Mouse (Mus musculus) intestine, postnatal 0 days (tissue): ENCODE measurements at regions not wholly inside any gene's neighbourhood (a gene's known extent, or its start where the extent isn't known, plus 50 kb on each side); places are given as distances from the start of the nearest gene placed in this dataset.

ENCODE experiments used
- ATAC-seq: fragments of 200-750 bp; cut with Nextera tagmentation; 2 replicates; pipeline ENCODE4 v1.8.0; 2017; ENCODE audit warnings: mild to moderate bottlenecking, moderate TSS enrichment, moderate library complexity
- H3K27ac ChIP-seq: fragments of 300-500 bp; sonication (generic); 2 replicates; pipeline ENCODE4 v1.5.1; 2014; ENCODE audit warnings: mild to moderate bottlenecking, low read depth, low read length, moderate library complexity
- H3K27me3 ChIP-seq: fragments of 300-500 bp; sonication (generic); replicated peaks from 2 replicates; pipeline ENCODE4 v1.6.1; 2014; ENCODE audit warnings: low read length, mixed read lengths; ENCODE audit not compliant: control insufficient read depth, insufficient read depth
- H3K36me3 ChIP-seq: fragments of 300-500 bp; sonication (generic); 2 replicates; pipeline ENCODE4 v1.6.1; 2014; ENCODE audit warnings: mild to moderate bottlenecking, moderate library complexity; ENCODE audit not compliant: control insufficient read depth, insufficient read depth
- H3K4me1 ChIP-seq: fragments of 300-500 bp; sonication (generic); replicated peaks from 2 replicates; pipeline ENCODE4 v1.6.1; 2014; ENCODE audit warnings: antibody characterized with exemption, low read length, mixed read lengths; ENCODE audit not compliant: control insufficient read depth, insufficient read depth
- H3K4me2 ChIP-seq: fragments of 300-500 bp; sonication (generic); replicated peaks from 2 replicates; pipeline ENCODE4 v1.6.1; 2014; ENCODE audit warnings: low read depth, mild to moderate bottlenecking, moderate library complexity
- H3K4me3 ChIP-seq: fragments of 300-500 bp; sonication (generic); 2 replicates; pipeline ENCODE4 v1.5.1; 2014; ENCODE audit warnings: low read depth, low read length
- H3K9ac ChIP-seq: fragments of 300-500 bp; sonication (generic); 2 replicates; pipeline ENCODE4 v1.6.1; 2014; ENCODE audit warnings: mild to moderate bottlenecking, low read depth, low read length
- H3K9me3 ChIP-seq: fragments of 300-500 bp; sonication (generic); 2 replicates; pipeline ENCODE4 v1.6.1; 2016; ENCODE audit warnings: mixed run types; ENCODE audit not compliant: control insufficient read depth
- CTCF ChIP-seq: sonication (generic); IDR thresholded peaks from 2 replicates; pipeline ENCODE4 v1.5.1; 2016; ENCODE audit warnings: low read depth, mild to moderate bottlenecking, control low read depth, antibody characterized with exemption, moderate library complexity
- WGBS: fragments of 180-500 bp; shearing (Covaris S2); extraction: QIAGEN DNeasy Blood & Tissue Kit; methylation state at CpG from one replicate; pipeline ENCODE4 v1.1.7; 2014; 5-methylcytosine and 5-hydroxymethylcytosine counted together

- WGBS = 100% methylated on average over 1 of the region's 1 CpGs
These were observed 145.2 kb upstream of the Acsl4 start for GRCm38 (mm10) chrX:142535540-142535939.

DNA sequence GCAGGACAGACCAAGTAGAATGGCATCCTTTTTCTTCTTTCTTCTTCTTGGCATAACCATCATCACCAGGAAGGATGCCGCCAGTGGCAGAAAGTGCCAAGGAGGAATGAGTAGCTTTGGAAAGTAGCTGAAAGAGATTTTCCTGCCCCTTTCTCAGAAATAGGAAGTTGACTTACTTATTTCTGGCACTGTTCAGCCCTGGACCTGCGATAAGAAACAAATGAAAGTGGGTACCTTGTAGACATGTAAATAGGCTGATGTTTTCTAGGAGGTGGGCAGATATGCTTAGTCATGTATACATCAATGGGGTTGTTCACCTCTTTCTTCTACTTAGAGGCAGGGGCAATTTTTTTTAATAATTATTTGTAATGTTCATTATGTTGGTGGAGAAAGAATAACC, 145.3 kb upstream of the Tmem164 start:
- no peak overlapping the region for H3K4me3 ChIP-seq
- no peak overlapping the region for H3K9ac ChIP-seq
- TF ChIP-seq CTCF = no peak

More at GRCm38 (mm10) chrX:142535540-142535939, 145.2 kb upstream of the Acsl4 start:
- no peaks in the 10 kb centered on the region for H3K4me1 ChIP-seq
- no peak overlapping the region for H3K4me3 ChIP-seq
- H3K4me2 ChIP-seq = no peak overlapping the region
- no peak overlapping the region for H3K27ac ChIP-seq
- no peaks in the 10 kb centered on the region for H3K27me3 ChIP-seq
- H3K36me3 ChIP-seq = no peaks in the 10 kb centered on the region
- no peak for TF ChIP-seq CTCF
- no peak overlapping the region for H3K9ac ChIP-seq
- no peak for ATAC-seq
- H3K9me3 ChIP-seq = no peaks in the 10 kb centered on the region

GRCm38 (mm10) chrX:142537259-142537963, 143.8 kb upstream of the Tmem164 start:
- Histone ChIP-seq H3K9ac (no peak overlapping the region), H3K36me3 (no peaks in the 10 kb centered on the region), H3K4me2 (no peak overlapping the region), H3K4me3 (no peak overlapping the region), H3K27me3 (no peaks in the 10 kb centered on the region), H3K4me1 (no peaks in the 10 kb centered on the region), H3K9me3 (no peaks in the 10 kb centered on the region), H3K27ac (no peak overlapping the region)
- no peak for ATAC-seq
- 85% methylated on average over 5 of the region's 5 CpGs for WGBS
- TF ChIP-seq CTCF = no peak

More for the DNA sequence above, 145.3 kb upstream of the Tmem164 start:
- no peak for ATAC-seq
- no peak overlapping the region for H3K27ac ChIP-seq
- no peaks in the 10 kb centered on the region for H3K4me1 ChIP-seq
- no peaks in the 10 kb centered on the region for H3K36me3 ChIP-seq
- H3K4me2 ChIP-seq = no peak overlapping the region
- 85% methylated on average over 2 of the region's 2 CpGs for WGBS
- H3K9me3 ChIP-seq = no peaks in the 10 kb centered on the region
- no peaks in the 10 kb centered on the region for H3K27me3 ChIP-seq

DNA sequence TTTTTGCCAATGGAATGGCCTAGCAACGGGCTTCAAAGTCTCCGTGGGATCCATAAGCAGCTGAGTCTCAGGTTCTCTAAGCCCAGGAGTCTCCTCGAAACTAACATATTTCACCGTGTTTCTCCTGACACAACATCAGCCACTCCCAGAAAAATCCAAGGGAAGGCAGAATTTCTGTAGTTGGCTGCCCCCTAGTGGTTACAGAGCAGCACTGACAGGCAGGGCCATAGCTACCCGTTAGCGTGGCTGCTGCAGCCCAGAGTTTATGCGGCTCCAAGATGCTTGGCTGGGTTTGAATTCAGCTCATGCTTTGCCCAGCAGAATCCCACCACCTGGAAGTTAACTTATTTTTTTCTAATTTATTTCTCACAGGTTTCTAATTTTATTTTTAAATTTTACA, 140.9 kb upstream of the Tmem164 start:
- H3K27me3 ChIP-seq = no peaks in the 10 kb centered on the region
- no peak overlapping the region for H3K9ac ChIP-seq
- no peaks in the 10 kb centered on the region for H3K36me3 ChIP-seq
- no peaks in the 10 kb centered on the region for H3K9me3 ChIP-seq
- H3K4me1 ChIP-seq = no peaks in the 10 kb centered on the region
- H3K4me3 ChIP-seq = no peak overlapping the region
- peak overlapping the region; percentile 35; the same call in 1 of the 2 replicates for H3K4me2 ChIP-seq
- no peak overlapping the region for H3K27ac ChIP-seq
- WGBS = 17% methylated on average over 7 of the region's 7 CpGs
- peak; percentile 86 for TF ChIP-seq CTCF
- no peak for ATAC-seq

- no peak overlapping the region for H3K4me2 ChIP-seq
- no peaks in the 10 kb centered on the region for H3K27me3 ChIP-seq
- no peaks in the 10 kb centered on the region for H3K4me1 ChIP-seq
- no peak overlapping the region for H3K4me3 ChIP-seq
- H3K27ac ChIP-seq = no peak overlapping the region
- TF ChIP-seq CTCF = no peak
- no peak overlapping the region for H3K9ac ChIP-seq
- H3K9me3 ChIP-seq = no peaks in the 10 kb centered on the region
- ATAC-seq = no peak
- H3K36me3 ChIP-seq = no peaks in the 10 kb centered on the region
- 76% methylated on average over 4 of the region's 4 CpGs for WGBS
These were observed 129.0 kb upstream of the Tmem164 start for GRCm38 (mm10) chrX:142552196-142552595.

DNA sequence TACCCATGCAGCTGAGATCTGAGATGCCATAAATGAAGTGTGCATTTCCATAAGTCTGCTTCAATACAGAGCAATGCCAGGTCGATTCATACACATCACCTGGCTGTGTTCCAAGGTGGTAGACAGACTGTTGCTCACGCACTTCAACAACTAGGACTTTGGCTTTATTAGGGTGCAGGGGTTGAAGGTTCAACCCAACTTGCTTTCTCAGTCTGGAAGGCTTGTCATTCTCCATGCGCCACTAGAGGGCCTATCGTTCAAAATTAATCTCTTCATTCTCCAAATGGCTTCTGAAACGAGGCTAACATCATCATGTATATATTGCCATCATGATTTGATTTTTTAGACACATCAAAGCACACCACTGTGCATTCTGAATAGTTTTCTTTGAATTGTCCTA, 127.0 kb upstream of the Tmem164 start:
- peak; percentile 61 for ATAC-seq
- Histone ChIP-seq H3K4me1 (no peaks in the 10 kb centered on the region), H3K4me2 (no peak overlapping the region), H3K9ac (no peak overlapping the region), H3K36me3 (no peaks in the 10 kb centered on the region), H3K9me3 (no peaks in the 10 kb centered on the region), H3K27ac (no peak overlapping the region), H3K4me3 (no peak overlapping the region), H3K27me3 (no peaks in the 10 kb centered on the region)
- TF ChIP-seq CTCF = peak; percentile 69
- WGBS = 13% methylated on average over 5 of the region's 5 CpGs

DNA sequence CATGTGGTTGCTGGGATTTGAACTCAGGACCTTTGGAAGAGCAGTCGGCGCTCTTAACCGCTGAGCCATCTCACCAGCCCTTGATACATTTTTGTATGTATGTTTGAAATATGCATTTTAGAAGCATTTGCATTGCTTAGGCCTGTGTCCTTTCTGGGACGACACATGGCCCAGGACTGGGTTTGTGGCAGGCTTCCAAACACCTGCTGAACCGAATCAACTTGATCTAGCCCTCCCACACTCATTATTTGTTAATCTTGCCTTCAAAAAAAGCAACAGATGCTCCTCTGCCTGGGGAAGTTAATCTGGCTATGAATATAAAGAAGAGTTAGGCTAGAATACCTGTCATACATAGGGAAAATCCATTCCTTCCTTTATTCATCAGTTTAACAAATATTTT, 123.7 kb upstream of the Tmem164 start:
- Histone ChIP-seq H3K27me3 (no peaks in the 10 kb centered on the region), H3K4me3 (no peak overlapping the region), H3K36me3 (no peaks in the 10 kb centered on the region), H3K27ac (no peak overlapping the region), H3K4me1 (no peaks in the 10 kb centered on the region), H3K4me2 (no peak overlapping the region), H3K9ac (no peak overlapping the region), H3K9me3 (no peaks in the 10 kb centered on the region)
- WGBS = 77% methylated on average over 5 of the region's 5 CpGs
- TF ChIP-seq CTCF = no peak
- ATAC-seq = no peak
